Mouse (Mus musculus) neural tube, embryonic 15.5 days (tissue): ENCODE results near the gene Pir. TPM values are rescaled to one million over a fixed set of nuclear protein-coding genes. Genes with fewer than 3 reads are reported as not detected.

ENCODE experiments used
- ATAC-seq: fragments of 200-750 bp; cut with Nextera tagmentation; 2 replicates; pipeline ENCODE4 v1.8.0; 2017; ENCODE audit warnings: mild to moderate bottlenecking, moderate TSS enrichment, moderate library complexity; ENCODE audit not compliant: low FRiP score
- H3K27ac ChIP-seq: fragments of 300-500 bp; sonication (generic); replicated peaks from 2 replicates; pipeline ENCODE4 v1.5.1; 2015; ENCODE audit warnings: mild to moderate bottlenecking, inconsistent platforms
- H3K27me3 ChIP-seq: fragments of 300-500 bp; sonication (generic); replicated peaks from 2 replicates; pipeline ENCODE4 v1.6.1; 2015; ENCODE audit warnings: inconsistent platforms
- H3K36me3 ChIP-seq: fragments of 300-500 bp; sonication (generic); 2 replicates; pipeline ENCODE4 v1.6.1; 2015; ENCODE audit warnings: inconsistent platforms
- H3K4me1 ChIP-seq: fragments of 300-500 bp; sonication (generic); 2 replicates; pipeline ENCODE4 v1.6.1; 2015; ENCODE audit warnings: inconsistent platforms
- H3K4me2 ChIP-seq: fragments of 300-500 bp; sonication (generic); 2 replicates; pipeline ENCODE4 v1.6.1; 2015; ENCODE audit warnings: inconsistent platforms, mild to moderate bottlenecking, moderate library complexity
- H3K4me3 ChIP-seq: fragments of 300-500 bp; sonication (generic); replicated peaks from 2 replicates; pipeline ENCODE4 v1.5.1; 2015; ENCODE audit warnings: mild to moderate bottlenecking, inconsistent platforms
- H3K9ac ChIP-seq: fragments of 300-500 bp; sonication (generic); replicated peaks from 2 replicates; pipeline ENCODE4 v1.6.1; 2015; ENCODE audit warnings: mild to moderate bottlenecking, inconsistent platforms
- H3K9me3 ChIP-seq: fragments of 300-500 bp; sonication (generic); replicated peaks from 2 replicates; pipeline ENCODE4 v1.6.1; 2016; ENCODE audit warnings: inconsistent platforms
- WGBS: fragments of 180-500 bp; shearing (Covaris S2); methylation state at CpG from one replicate; pipeline ENCODE4 v1.1.7; 2015; ENCODE audit warnings: mixed read lengths; 5-methylcytosine and 5-hydroxymethylcytosine counted together
- polyA plus RNA-seq: library from polyadenylated mRNA; unstranded; fragments of >200 nt; fragmentation: Nextera tagmentation; extraction: Ambion mirVana; gene quantifications from 2 replicates; pipeline ENCODE4 v1.2.1, GENCODE M21; 2015

Gene Pir
- 3.0 and 7.0 TPM in 2 replicates for polyA plus RNA-seq

GRCm38 (mm10) chrX:164269285-164269761 lies at the start of gene Pir:
Gene Pir (plus strand): TSS chrX:164269371.
- 16% methylated on average over 20 of the region's 20 CpGs for WGBS
- peak; percentile 63 for ATAC-seq

GRCm38 (mm10) chrX:164221989-164222388 lies 47.2 kb upstream of the Pir start:
- 63% methylated on average over 2 of the region's 2 CpGs for WGBS
- Histone ChIP-seq H3K9ac (no peak overlapping the region), H3K4me2 (no peak overlapping the region), H3K4me1 (no peaks in the 10 kb centered on the region), H3K27ac (no peak overlapping the region), H3K9me3 (no peaks in the 10 kb centered on the region), H3K27me3 (no peaks in the 10 kb centered on the region), H3K4me3 (no peak overlapping the region), H3K36me3 (no peaks in the 10 kb centered on the region)
- no peak for ATAC-seq

More at GRCm38 (mm10) chrX:164269285-164269761, at the start of gene Pir:
- Histone ChIP-seq H3K4me1 (no peaks in the 10 kb centered on the region), H3K4me2 (peak within 1 kb of the TSS; percentile 59), H3K4me3 (peak within 1 kb of the TSS; percentile 35), H3K27ac (no peak within 1 kb of the TSS), H3K9ac (0 out of 2 replicates have a peak within 1 kb of the TSS, but pooled peaks have one; percentile 26), H3K27me3 (peaks cover 10% of the 10 kb centered on the region; the same call in 1 of the 2 replicates), H3K36me3 (no peaks in the 10 kb centered on the region), H3K9me3 (no peaks in the 10 kb centered on the region)

GRCm38 (mm10) chrX:164233380-164233779 lies 35.8 kb upstream of the Pir start:
- Histone ChIP-seq H3K4me2 (no peak overlapping the region), H3K9ac (no peak overlapping the region), H3K36me3 (no peaks in the 10 kb centered on the region), H3K4me1 (no peaks in the 10 kb centered on the region), H3K27me3 (no peaks in the 10 kb centered on the region; the same call in 1 of the 2 replicates), H3K4me3 (no peak overlapping the region), H3K9me3 (no peaks in the 10 kb centered on the region), H3K27ac (no peak overlapping the region)
- no peak for ATAC-seq
- 60% methylated on average over 8 of the region's 8 CpGs for WGBS

- Histone ChIP-seq H3K27me3 (peaks cover 3% of the 10 kb centered on the region; the same call in 1 of the 2 replicates), H3K27ac (no peak overlapping the region), H3K4me1 (no peaks in the 10 kb centered on the region), H3K4me2 (no peak overlapping the region; the same call in 1 of the 2 replicates), H3K9me3 (no peaks in the 10 kb centered on the region), H3K36me3 (no peaks in the 10 kb centered on the region), H3K9ac (no peak overlapping the region), H3K4me3 (no peak overlapping the region)
- no peak for ATAC-seq
- WGBS, result 25% methylated on average over 5 of the region's 5 CpGs
Observed at GRCm38 (mm10) chrX:164245714-164246113, 23.5 kb upstream of the Pir start.

GRCm38 (mm10) chrX:164246722-164247121 lies 22.4 kb upstream of the Pir start:
- Histone ChIP-seq H3K27ac (no peak overlapping the region), H3K4me2 (no peak overlapping the region), H3K36me3 (no peaks in the 10 kb centered on the region), H3K4me3 (no peak overlapping the region), H3K9me3 (no peaks in the 10 kb centered on the region), H3K27me3 (peaks cover 3% of the 10 kb centered on the region; the same call in 1 of the 2 replicates), H3K9ac (no peak overlapping the region), H3K4me1 (no peaks in the 10 kb centered on the region)
- ATAC-seq, result no peak
- 68% methylated on average over 2 of the region's 2 CpGs for WGBS

- ATAC-seq, result no peak
- 0 out of 2 replicates have a peak, but pooled peaks cover 3% of the 10 kb centered on the region for H3K4me1 ChIP-seq
- no peaks in the 10 kb centered on the region for H3K9me3 ChIP-seq
- no peak overlapping the region for H3K27ac ChIP-seq
- H3K4me3 ChIP-seq, result no peak overlapping the region
- no peak overlapping the region for H3K4me2 ChIP-seq
- H3K27me3 ChIP-seq, result peaks cover 5% of the 10 kb centered on the region; the same call in 1 of the 2 replicates
- H3K36me3 ChIP-seq, result no peaks in the 10 kb centered on the region
- 85% methylated on average over 3 of the region's 3 CpGs for WGBS
- no peak overlapping the region for H3K9ac ChIP-seq
Observed at GRCm38 (mm10) chrX:164256527-164256926, 12.6 kb upstream of the Pir start.

GRCm38 (mm10) chrX:164258057-164258456 lies 11.1 kb upstream of the Pir start, which contains the start of gene Bmx:
Gene Bmx (minus strand): TSS chrX:164258193.
- WGBS, result 59% methylated on average over 8 of the region's 8 CpGs
- no peak within 1 kb of the TSS for H3K4me3 ChIP-seq
- no peak within 1 kb of the TSS; the same call in 1 of the 2 replicates for H3K4me2 ChIP-seq
- no peak for ATAC-seq
- 0 out of 2 replicates have a peak, but pooled peaks cover 5% of the 10 kb centered on the region for H3K27me3 ChIP-seq
- no peak within 1 kb of the TSS for H3K9ac ChIP-seq
- 0 out of 2 replicates have a peak, but pooled peaks cover 3% of the 10 kb centered on the region for H3K4me1 ChIP-seq
- no peaks in the 10 kb centered on the region for H3K9me3 ChIP-seq
- H3K36me3 ChIP-seq, result no peaks in the 10 kb centered on the region
- H3K27ac ChIP-seq, result no peak within 1 kb of the TSS

- Histone ChIP-seq H3K9ac (no peak overlapping the region), H3K4me1 (0 out of 2 replicates have a peak, but pooled peaks cover 3% of the 10 kb centered on the region), H3K27ac (no peak overlapping the region), H3K4me3 (no peak overlapping the region), H3K27me3 (0 out of 2 replicates have a peak, but pooled peaks cover 5% of the 10 kb centered on the region), H3K4me2 (no peak overlapping the region), H3K9me3 (no peaks in the 10 kb centered on the region), H3K36me3 (no peaks in the 10 kb centered on the region)
- 91% methylated on average over 5 of the region's 5 CpGs for WGBS
- no peak for ATAC-seq
Observed at GRCm38 (mm10) chrX:164258662-164259061, 10.5 kb upstream of the Pir start.

GRCm38 (mm10) chrX:164262286-164262685 lies 6.9 kb upstream of the Pir start:
- Histone ChIP-seq H3K9me3 (no peaks in the 10 kb centered on the region), H3K4me3 (no peak overlapping the region), H3K4me2 (no peak overlapping the region), H3K9ac (no peak overlapping the region), H3K36me3 (no peaks in the 10 kb centered on the region), H3K27me3 (0 out of 2 replicates have a peak, but pooled peaks cover 5% of the 10 kb centered on the region), H3K27ac (no peak overlapping the region), H3K4me1 (0 out of 2 replicates have a peak, but pooled peaks cover 3% of the 10 kb centered on the region)
- 61% methylated on average over 2 of the region's 2 CpGs for WGBS
- no peak for ATAC-seq

GRCm38 (mm10) chrX:164264861-164265260 lies 4.3 kb upstream of the Pir start:
- H3K9me3 ChIP-seq, result no peaks in the 10 kb centered on the region
- no peak for ATAC-seq
- WGBS, result 42% methylated on average over 1 of the region's 1 CpGs

GRCm38 (mm10) chrX:164270603-164271002 lies 1.4 kb downstream of the Pir start:
- no peaks in the 10 kb centered on the region for H3K9me3 ChIP-seq
- H3K27ac ChIP-seq, result no peak overlapping the region
- no peaks in the 10 kb centered on the region for H3K36me3 ChIP-seq
- H3K9ac ChIP-seq, result no peak overlapping the region
- 88% methylated on average over 3 of the region's 3 CpGs for WGBS
- H3K4me2 ChIP-seq, result no peak overlapping the region
- no peak overlapping the region for H3K4me3 ChIP-seq
- peaks cover 10% of the 10 kb centered on the region; the same call in 1 of the 2 replicates for H3K27me3 ChIP-seq
- ATAC-seq, result no peak
- no peaks in the 10 kb centered on the region for H3K4me1 ChIP-seq

More at GRCm38 (mm10) chrX:164264861-164265260, 4.3 kb upstream of the Pir start:
- Histone ChIP-seq H3K27me3 (0 out of 2 replicates have a peak, but pooled peaks cover 4% of the 10 kb centered on the region), H3K4me3 (no peak overlapping the region), H3K4me2 (no peak overlapping the region), H3K36me3 (no peaks in the 10 kb centered on the region), H3K27ac (no peak overlapping the region), H3K9ac (no peak overlapping the region), H3K4me1 (no peaks in the 10 kb centered on the region)

- Histone ChIP-seq H3K36me3 (no peaks in the 10 kb centered on the region), H3K27ac (no peak overlapping the region), H3K4me2 (no peak overlapping the region), H3K27me3 (peaks cover 8% of the 10 kb centered on the region; the same call in 1 of the 2 replicates), H3K9ac (no peak overlapping the region), H3K9me3 (no peaks in the 10 kb centered on the region), H3K4me1 (no peaks in the 10 kb centered on the region), H3K4me3 (no peak overlapping the region)
- ATAC-seq, result no peak
- 61% methylated on average over 3 of the region's 3 CpGs for WGBS
Observed at GRCm38 (mm10) chrX:164275536-164275935, 6.4 kb downstream of the Pir start.
